Mouse (Mus musculus): ENCODE measurements around the gene Fam227b. TPM values are rescaled to one million over a fixed set of nuclear protein-coding genes. Genes with fewer than 3 reads are reported as not detected.

Fam227b gene
- total RNA-seq, 2 experiments from 2014 or later = 0.30 to 0.44 TPM

- intact Hi-C loops (cut with DNase I) = no loop called here
- no peak for DNase-seq (ENCODE audit: low spot score in 2 of 2)
These were observed 87.0 kb downstream of the Fam227b start for GRCm38 (mm10) chr2:126064814-126065213.

- DNase-seq (ENCODE audit: low spot score in 2 of 2) = no peak
- intact Hi-C loops (cut with DNase I) = no loop called here
These were observed 88.9 kb downstream of the Fam227b start for GRCm38 (mm10) chr2:126062876-126063275.

- DNase-seq (ENCODE audit: low spot score in 2 of 2) = no peak
- intact Hi-C loops (cut with DNase I) = no loop called here
These were observed 90.6 kb downstream of the Fam227b start for GRCm38 (mm10) chr2:126061037-126061773.

- DNase-seq (ENCODE audit: low spot score in 2 of 2) = no peak
- intact Hi-C loops (cut with DNase I) = no loop called here
These were observed 91.2 kb downstream of the Fam227b start for GRCm38 (mm10) chr2:126060595-126060994.

GRCm38 (mm10) chr2:126053657-126054056 is 98.1 kb downstream of the Fam227b start:
- DNase-seq (ENCODE audit: low spot score in 2 of 2) = no peak
- intact Hi-C loops (cut with DNase I) = no loop called here

- intact Hi-C loops (cut with DNase I) = no loop called here
- DNase-seq (ENCODE audit: low spot score in 2 of 2) = no peak
These were observed 98.9 kb downstream of the Fam227b start for GRCm38 (mm10) chr2:126052749-126053557.

- no peak for DNase-seq (ENCODE audit: low spot score in 2 of 2)
- intact Hi-C loops (cut with DNase I) = no loop called here
These were observed 106.2 kb downstream of the Fam227b start for GRCm38 (mm10) chr2:126045621-126046020.

GRCm38 (mm10) chr2:126042674-126043073 is 109.1 kb downstream of the Fam227b start:
- intact Hi-C loops (cut with DNase I) = no loop called here
- no peak for DNase-seq (ENCODE audit: low spot score in 2 of 2)

GRCm38 (mm10) chr2:126041237-126041636 is 110.6 kb downstream of the Fam227b start:
- intact Hi-C loops (cut with DNase I) = no loop called here
- no peak for DNase-seq (ENCODE audit: low spot score in 2 of 2)

- intact Hi-C loops (cut with DNase I) = no loop called here
- no peak for DNase-seq (ENCODE audit: low spot score in 2 of 2)
These were observed 111.2 kb downstream of the Fam227b start for GRCm38 (mm10) chr2:126040651-126041050.

- intact Hi-C loops (cut with DNase I) = loop anchor here (10.0 kb wide), 1 partner anchor 325 kb away; no protein-coding TSS in a partner anchor
These were observed 112.4 kb downstream of the Fam227b start for GRCm38 (mm10) chr2:126039414-126039891.

GRCm38 (mm10) chr2:126038221-126039000 is 113.4 kb downstream of the Fam227b start:
- no peak for DNase-seq (ENCODE audit: low spot score in 2 of 2)
- intact Hi-C loops (cut with DNase I) = loop anchor here (10.0 kb wide), 1 partner anchor 326 kb away; no protein-coding TSS in a partner anchor

More at GRCm38 (mm10) chr2:126039414-126039891, 112.4 kb downstream of the Fam227b start:
- DNase-seq (ENCODE audit: low spot score in 2 of 2) = no peak

GRCm38 (mm10) chr2:126036121-126036520 is 115.7 kb downstream of the Fam227b start:
- DNase-seq (ENCODE audit: low spot score in 2 of 2) = no peak
- intact Hi-C loops (cut with DNase I) = loop anchor here (10.0 kb wide), 1 partner anchor 329 kb away; no protein-coding TSS in a partner anchor

- no peak for DNase-seq (ENCODE audit: low spot score in 2 of 2)
- intact Hi-C loops (cut with DNase I) = loop anchor here (2.0 to 10.0 kb wide), 2 partner anchors 142 to 330 kb away; no protein-coding TSS in a partner anchor
These were observed 116.6 kb downstream of the Fam227b start for GRCm38 (mm10) chr2:126035013-126035770.

- peak; percentile 20 to 51 for DNase-seq (ENCODE audit: low spot score in 2 of 2)
- intact Hi-C loops (cut with DNase I) = loop anchor here (2.0 to 10.0 kb wide), 2 partner anchors 142 to 330 kb away; no protein-coding TSS in a partner anchor
These were observed 117.3 kb downstream of the Fam227b start, which contains the start of gene Fgf7 for GRCm38 (mm10) chr2:126034379-126035005. Fgf7 (plus strand) TSS chr2:126034658.

GRCm38 (mm10) chr2:126033114-126033972 is 118.5 kb downstream of the Fam227b start:
- peak; percentile 34 to 36 for DNase-seq (ENCODE audit: low spot score in 2 of 2)
- intact Hi-C loops (cut with DNase I) = loop anchor here (10.0 kb wide), 1 partner anchor 331 kb away; no protein-coding TSS in a partner anchor

Data from left cerebral cortex, postnatal 14 days (tissue).